Mouse (Mus musculus) retina, postnatal 7 days (tissue): ENCODE measurements around the gene Slamf6.
"Not testable (repeated sequence)": the region's sequence is repeated elsewhere in the genome, so short reads cannot be mapped to it uniquely, and the experiment has no call there.

Experiments
- DNase-seq: peaks from one replicate; pipeline ENCODE4 v3.0.0-alpha.2; 2012; ENCODE audit warnings: low read depth, low spot score

Slamf6 gene

GRCm38 (mm10) chr1:171917305-171918039 lies at the start of gene Slamf6:
TSS of gene Slamf6 (plus strand) at chr1:171917515.
- DNase-seq: no peak

- DNase-seq: no peak
Observed at GRCm38 (mm10) chr1:171886989-171887388, 30.3 kb upstream of the Slamf6 start.

GRCm38 (mm10) chr1:171895364-171895763 lies 22.0 kb upstream of the Slamf6 start, which contains the start of gene Gm10521:
TSS of gene Gm10521 (plus strand) at chr1:171895664.
- DNase-seq: not testable (repeated sequence)

GRCm38 (mm10) chr1:171904011-171904410 lies 13.3 kb upstream of the Slamf6 start:
- no peak for DNase-seq

GRCm38 (mm10) chr1:171915638-171916458 lies 1.5 kb upstream of the Slamf6 start:
- DNase-seq: no peak

GRCm38 (mm10) chr1:171918136-171918920 lies 1.0 kb downstream of the Slamf6 start:
- no peak for DNase-seq

GRCm38 (mm10) chr1:171919193-171919592 lies 1.9 kb downstream of the Slamf6 start:
- DNase-seq: no peak

GRCm38 (mm10) chr1:171919901-171920510 lies 2.7 kb downstream of the Slamf6 start:
- DNase-seq: no peak

GRCm38 (mm10) chr1:171920989-171921621 lies 3.8 kb downstream of the Slamf6 start:
- DNase-seq: no peak

GRCm38 (mm10) chr1:171921641-171922040 lies 4.3 kb downstream of the Slamf6 start:
- DNase-seq: no peak

- no peak for DNase-seq
Observed at GRCm38 (mm10) chr1:171922844-171923243, 5.5 kb downstream of the Slamf6 start.

GRCm38 (mm10) chr1:171924900-171925299 lies 7.6 kb downstream of the Slamf6 start:
- no peak for DNase-seq

GRCm38 (mm10) chr1:171933851-171934250 lies 16.5 kb downstream of the Slamf6 start:
- DNase-seq: no peak

- no peak for DNase-seq
Observed at GRCm38 (mm10) chr1:171938952-171939948, 21.9 kb downstream of the Slamf6 start.

GRCm38 (mm10) chr1:171940626-171941025 lies 23.3 kb downstream of the Slamf6 start:
- DNase-seq: no peak

- DNase-seq: no peak
Observed at GRCm38 (mm10) chr1:171946447-171946995, 29.2 kb downstream of the Slamf6 start.

GRCm38 (mm10) chr1:171948161-171948945 lies 31.0 kb downstream of the Slamf6 start:
- no peak for DNase-seq

- DNase-seq: no peak
Observed at GRCm38 (mm10) chr1:171948946-171949508, 31.7 kb downstream of the Slamf6 start.
